In the genomic region with DNA sequence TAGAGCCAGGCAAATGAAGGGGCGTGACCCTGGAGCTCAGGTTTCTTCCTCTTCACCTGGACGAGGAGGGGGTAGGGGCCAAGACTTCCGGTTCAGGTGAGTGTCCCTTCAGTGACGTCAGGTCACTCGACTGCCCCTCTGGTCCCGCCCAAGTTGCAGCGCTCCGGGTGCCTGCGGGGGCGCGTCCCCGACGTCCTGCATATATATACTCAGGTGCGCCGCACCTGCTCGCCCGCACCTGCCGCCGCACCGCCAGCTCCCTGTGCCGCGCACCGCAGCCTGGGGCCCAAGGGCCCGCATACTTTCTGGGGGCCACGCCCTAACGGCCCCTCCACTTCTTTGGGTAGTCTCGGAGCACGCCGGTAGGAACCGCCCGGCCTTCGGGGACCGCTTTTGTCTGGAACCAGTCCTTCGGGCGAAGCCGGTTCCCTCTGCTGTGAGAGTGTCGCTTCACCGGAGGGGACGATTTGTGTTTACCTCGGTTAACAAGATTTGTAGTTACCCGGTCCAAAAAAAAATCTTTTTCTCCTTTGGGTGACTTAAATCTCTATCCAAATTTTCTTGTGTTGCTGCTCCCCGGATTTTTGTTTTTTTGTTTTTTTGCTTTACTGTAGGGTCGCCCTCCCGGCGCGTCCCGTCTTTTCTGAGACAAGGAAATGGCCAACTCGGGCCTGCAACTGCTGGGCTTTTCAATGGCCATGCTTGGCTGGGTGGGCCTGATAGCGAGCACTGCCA, we compare ENCODE assay signal across 8 mouse cellular contexts. TPM values are rescaled to one million over a fixed set of nuclear protein-coding genes. Genes with fewer than 3 reads are reported as not detected.
A peak's percentile ranks its signal among the peaks of the same experiment; 100 is the strongest.
DNase-seq lines count a peak whose midpoint lies in the region; ATAC-seq and TF ChIP-seq lines count a peak whose summit lies in the region.

No protein-coding gene starts in this region.

- ATAC-seq in megakaryocyte, adult 5-6 weeks (ENCODE audit: poor library complexity, severe bottlenecking): no peak
- ATAC-seq in intestine, postnatal 0 days: peak; percentile 71
- ATAC-seq in stomach, embryonic 14.5 days (ENCODE audit: insufficient number of reproducible peaks, insufficient read depth, low FRiP score, low read depth): peak; percentile 71

- no peaks in the 10 kb centered on the region for H3K9me3 ChIP-seq in megakaryocyte, embryonic 14.5 days
- no peaks in the 10 kb centered on the region for H3K9me3 ChIP-seq in intestine, postnatal 0 days (ENCODE audit: control insufficient read depth)
- H3K9me3 ChIP-seq in stomach, embryonic 14.5 days (ENCODE audit: control insufficient read depth, low read depth, low read length): no peaks in the 10 kb centered on the region

- peak; percentile 34; the same call in 1 of the 2 replicates for TF ChIP-seq CTCF in intestine, postnatal 0 days (IDR thresholded peaks at IDR 0.05; ENCODE audit: low read depth)
- no peak for TF ChIP-seq CTCF in lung, adult 2 months (IDR thresholded peaks at IDR 0.05; ENCODE audit: insufficient read depth, low read length)

- peak overlapping the region; percentile 70 for H3K4me2 ChIP-seq in intestine, postnatal 0 days (replicated peaks; ENCODE audit: low read depth)
- peak overlapping the region; percentile 59 for H3K4me2 ChIP-seq in stomach, embryonic 14.5 days (replicated peaks; ENCODE audit: low read depth, low read length)

- peaks cover 57% of the 10 kb centered on the region for H3K27me3 ChIP-seq in megakaryocyte, embryonic 14.5 days (replicated peaks)
- 0 out of 2 replicates have a peak, but pooled peaks cover 4% of the 10 kb centered on the region for H3K27me3 ChIP-seq in intestine, postnatal 0 days (replicated peaks; ENCODE audit: control insufficient read depth, insufficient read depth, low read length)
- H3K27me3 ChIP-seq in stomach, embryonic 14.5 days (ENCODE audit: control insufficient read depth, insufficient read depth, low read length): peaks cover 27% of the 10 kb centered on the region

- TF ChIP-seq POLR2A in lung, adult 2 months (IDR thresholded peaks at IDR 0.05; ENCODE audit: borderline replicate concordance, extremely low read depth, low read depth, low read length): peak; percentile 43; the same call in 1 of the 2 replicates

- peak; percentile 81 for DNase-seq in lung, adult 2 months
- DNase-seq in natural killer cell, adult 2 months (ENCODE audit: low spot score in 2 of 2): no peak
- DNase-seq in adipocyte (ENCODE audit: low spot score): no peak
- no peak for DNase-seq in thymus, postnatal 10 days (ENCODE audit: low spot score in 2 of 2)

- 3% methylated on average over 49 of the region's 49 CpGs for WGBS in intestine, postnatal 0 days
- 5% methylated on average over 49 of the region's 49 CpGs for WGBS in lung, adult 2 months
- 3% methylated on average over 49 of the region's 49 CpGs for WGBS in stomach, embryonic 14.5 days

- peaks cover 43% of the 10 kb centered on the region for H3K4me1 ChIP-seq in megakaryocyte, embryonic 14.5 days
- H3K4me1 ChIP-seq in intestine, postnatal 0 days (replicated peaks; ENCODE audit: control insufficient read depth, insufficient read depth, low read length): no peaks in the 10 kb centered on the region
- peaks cover 3% of the 10 kb centered on the region for H3K4me1 ChIP-seq in lung, adult 2 months (ENCODE audit: control insufficient read depth, insufficient read depth, low read length)
- H3K4me1 ChIP-seq in stomach, embryonic 14.5 days (ENCODE audit: control insufficient read depth, insufficient read depth, low read length): 0 out of 2 replicates have a peak, but pooled peaks cover 9% of the 10 kb centered on the region

- peak overlapping the region; percentile 88 for H3K4me3 ChIP-seq in megakaryocyte, embryonic 14.5 days (replicated peaks)
- peak overlapping the region; percentile 68 for H3K4me3 ChIP-seq in intestine, postnatal 0 days (ENCODE audit: low read depth, low read length)
- H3K4me3 ChIP-seq in lung, adult 2 months (replicated peaks; ENCODE audit: extremely low read depth, low read depth, low read length): peak overlapping the region; percentile 40
- H3K4me3 ChIP-seq in stomach, embryonic 14.5 days (ENCODE audit: low read depth, low read length): peak overlapping the region; percentile 46

- H3K27ac ChIP-seq in intestine, postnatal 0 days (ENCODE audit: low read depth, low read length): peak overlapping the region; percentile 96
- peak overlapping the region; percentile 87 for H3K27ac ChIP-seq in stomach, embryonic 14.5 days (ENCODE audit: low read length)

- H3K9ac ChIP-seq in intestine, postnatal 0 days (ENCODE audit: low read depth, low read length): peak overlapping the region; percentile 90
- H3K9ac ChIP-seq in stomach, embryonic 14.5 days (replicated peaks; ENCODE audit: low read depth, low read length): peak overlapping the region; percentile 60

- peaks cover 30% of the 10 kb centered on the region for H3K36me3 ChIP-seq in megakaryocyte, embryonic 14.5 days (replicated peaks; ENCODE audit: low read length)
- peaks cover 8% of the 10 kb centered on the region for H3K36me3 ChIP-seq in intestine, postnatal 0 days (ENCODE audit: control insufficient read depth, insufficient read depth)
- H3K36me3 ChIP-seq in stomach, embryonic 14.5 days (ENCODE audit: control insufficient read depth, insufficient read depth, low read length): peaks cover 16% of the 10 kb centered on the region

RNA-seq across cellular contexts. Expression of gene Cldn7, which starts 0.9 kb away (rescaled TPM):
- polyA plus RNA-seq in megakaryocyte, embryonic 14.5 days (2012; ENCODE audit: insufficient read depth, low replicate concordance): not detected in 2 replicates
- not detected in 2 replicates for total RNA-seq in megakaryocyte, adult 5-6 weeks (2015)
- total RNA-seq in megakaryocyte, adult 5-6 weeks (2017): not detected in 2 replicates
- polyA plus RNA-seq in intestine, postnatal 0 days (2015; fragmentation: Nextera tagmentation; extraction: Ambion mirVana): 1,243 and 1,341 TPM in 2 replicates
- polyA plus RNA-seq in lung, adult 2 months (2012; rRNA removed): 60.5 and 63.7 TPM in 2 replicates
- polyA plus RNA-seq in stomach, embryonic 14.5 days (2014; fragmentation: Nextera tagmentation; extraction: Ambion mirVana): 196 and 205 TPM in 2 replicates

RNA-seq across cellular contexts. Expression of gene Ctdnep1, which starts 15.5 kb away (rescaled TPM):
- 289 and 291 TPM in 2 replicates for polyA plus RNA-seq in megakaryocyte, embryonic 14.5 days (2012; ENCODE audit: insufficient read depth, low replicate concordance)
- 120 and 150 TPM in 2 replicates for total RNA-seq in megakaryocyte, adult 5-6 weeks (2015)
- total RNA-seq in megakaryocyte, adult 5-6 weeks (2017): 26.6 and 27.0 TPM in 2 replicates
- 23.2 and 24.1 TPM in 2 replicates for polyA plus RNA-seq in intestine, postnatal 0 days (2015; fragmentation: Nextera tagmentation; extraction: Ambion mirVana)
- 88.3 and 102 TPM in 2 replicates for polyA plus RNA-seq in lung, adult 2 months (2012; rRNA removed)
- 27.2 and 29.5 TPM in 2 replicates for polyA plus RNA-seq in stomach, embryonic 14.5 days (2014; fragmentation: Nextera tagmentation; extraction: Ambion mirVana)

RNA-seq across cellular contexts. Expression of gene Elp5, which starts 16.9 kb away (rescaled TPM):
- 11.0 TPM in 1 of 2 replicates, not detected in the other for polyA plus RNA-seq in megakaryocyte, embryonic 14.5 days (2012; ENCODE audit: insufficient read depth, low replicate concordance)
- 44.7 and 63.0 TPM in 2 replicates for total RNA-seq in megakaryocyte, adult 5-6 weeks (2015)
- total RNA-seq in megakaryocyte, adult 5-6 weeks (2017): 35.7 and 40.5 TPM in 2 replicates
- polyA plus RNA-seq in intestine, postnatal 0 days (2015; fragmentation: Nextera tagmentation; extraction: Ambion mirVana): 56.8 and 57.7 TPM in 2 replicates
- 38.5 and 53.8 TPM in 2 replicates for polyA plus RNA-seq in lung, adult 2 months (2012; rRNA removed)
- polyA plus RNA-seq in stomach, embryonic 14.5 days (2014; fragmentation: Nextera tagmentation; extraction: Ambion mirVana): 104 and 111 TPM in 2 replicates

RNA-seq across cellular contexts. Expression of gene Slc2a4, which starts 17.4 kb away (rescaled TPM):
- not detected in 2 replicates for polyA plus RNA-seq in megakaryocyte, embryonic 14.5 days (2012; ENCODE audit: insufficient read depth, low replicate concordance)
- total RNA-seq in megakaryocyte, adult 5-6 weeks (2015): not detected in 2 replicates
- 0.07 TPM in 1 of 2 replicates, not detected in the other for total RNA-seq in megakaryocyte, adult 5-6 weeks (2017)
- polyA plus RNA-seq in intestine, postnatal 0 days (2015; fragmentation: Nextera tagmentation; extraction: Ambion mirVana): 18.3 and 18.7 TPM in 2 replicates
- polyA plus RNA-seq in lung, adult 2 months (2012; rRNA removed): 22.3 and 40.4 TPM in 2 replicates
- polyA plus RNA-seq in stomach, embryonic 14.5 days (2014; fragmentation: Nextera tagmentation; extraction: Ambion mirVana): 31.3 and 31.5 TPM in 2 replicates

RNA-seq across cellular contexts. Expression of gene Gabarap, which starts 25.5 kb away (rescaled TPM):
- 495 and 977 TPM in 2 replicates for polyA plus RNA-seq in megakaryocyte, embryonic 14.5 days (2012; ENCODE audit: insufficient read depth, low replicate concordance)
- 843 and 872 TPM in 2 replicates for total RNA-seq in megakaryocyte, adult 5-6 weeks (2015)
- 599 and 651 TPM in 2 replicates for total RNA-seq in megakaryocyte, adult 5-6 weeks (2017)
- polyA plus RNA-seq in intestine, postnatal 0 days (2015; fragmentation: Nextera tagmentation; extraction: Ambion mirVana): 1,065 and 1,136 TPM in 2 replicates
- polyA plus RNA-seq in lung, adult 2 months (2012; rRNA removed): 333 and 615 TPM in 2 replicates
- 496 and 523 TPM in 2 replicates for polyA plus RNA-seq in stomach, embryonic 14.5 days (2014; fragmentation: Nextera tagmentation; extraction: Ambion mirVana)

Comparison
In these comparisons a context has a peak if more than half of its experiments do, and no peak if none do; other contexts are left out.
1. RNA of gene Cldn7, which starts 0.9 kb away (polyA plus RNA-seq): 1,243 to 1,341 TPM in intestine, postnatal 0 days, 196 to 205 TPM in stomach, embryonic 14.5 days and 60.5 to 63.7 TPM in lung, adult 2 months; not detected in megakaryocyte, embryonic 14.5 days; every median in the first group is over 10 times any median in the second.
2. Peak in every context shown above with its lines, with median percentiles within 50 percentile points of each other: H3K4me3 ChIP-seq.